Mouse (Mus musculus) lung, adult 2 months (tissue): ENCODE measurements around the gene Wt1. TPM values are rescaled to one million over a fixed set of nuclear protein-coding genes. Genes with fewer than 3 reads are reported as not detected.

Source experiments
- DNase-seq: peaks from one replicate; pipeline ENCODE4 v3.0.0; 2022
- H3K4me1 ChIP-seq: fragments of 200-500 bp; 2 replicates; pipeline ENCODE4 v1.6.1; 2011; ENCODE audit warnings: low read length; ENCODE audit not compliant: control insufficient read depth, insufficient read depth
- H3K4me3 ChIP-seq: fragments of 200-500 bp; replicated peaks from 2 replicates; pipeline ENCODE3; 2011; ENCODE audit warnings: low read depth, mild to moderate bottlenecking, control low read depth, low read length; ENCODE audit errors: extremely low read depth
- CTCF ChIP-seq: fragments of 200-500 bp; IDR thresholded peaks from 2 replicates; pipeline ENCODE4 v1.5.1; 2011; ENCODE audit warnings: mild to moderate bottlenecking, low read length, control low read depth; ENCODE audit not compliant: insufficient read depth
- POLR2A ChIP-seq: fragments of 200-500 bp; IDR thresholded peaks from 2 replicates; pipeline ENCODE4 v1.6.1; 2011; ENCODE audit warnings: low read depth, mild to moderate bottlenecking, control low read depth, low read length, borderline replicate concordance; ENCODE audit errors: extremely low read depth
- WGBS: fragments of 180-500 bp; shearing (Covaris S2); methylation state at CpG from one replicate; pipeline ENCODE4 v1.1.7; 2018; 5-methylcytosine and 5-hydroxymethylcytosine counted together
- polyA plus RNA-seq: library from polyadenylated mRNA; depleted of rRNA; stranded (reverse); fragments of >200 nt; gene quantifications from 2 replicates; pipeline ENCODE4 v1.2.3, GENCODE M21; 2012; rRNA removed

The Wt1 gene
- polyA plus RNA-seq, result 4.9 and 12.0 TPM in 2 replicates

DNA sequence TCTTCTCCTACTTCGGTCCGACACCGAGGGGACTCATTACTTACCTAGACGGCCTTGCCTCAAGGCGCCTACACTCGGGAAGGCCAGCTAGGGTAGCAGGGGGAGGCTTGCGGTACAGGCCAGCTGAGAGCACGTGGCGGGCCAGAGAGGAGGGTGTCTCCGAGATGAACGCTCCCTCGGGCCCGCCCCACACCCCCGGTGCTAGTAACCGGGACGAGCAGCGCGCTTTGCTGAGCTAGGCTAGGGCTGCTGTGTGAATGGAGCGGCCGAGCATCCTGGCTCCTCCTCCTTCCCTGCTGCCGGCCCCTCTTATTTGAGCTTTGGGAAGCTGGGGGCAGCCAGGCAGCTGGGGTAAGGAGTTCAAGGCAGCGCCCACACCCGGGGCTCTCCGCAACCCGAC is at the start of gene Wt1:
TSS of gene Wt1 (plus strand) at position 251 of the 400 bp plus-strand sequence.
- no peak within 1 kb of the TSS for H3K4me3 ChIP-seq
- 1% methylated on average over 24 of the region's 25 CpGs for WGBS
- peaks cover 4% of the 10 kb centered on the region; the same call in 1 of the 2 replicates for H3K4me1 ChIP-seq
- no peak for DNase-seq
- TF ChIP-seq POLR2A (no peak), CTCF (no peak)

DNA sequence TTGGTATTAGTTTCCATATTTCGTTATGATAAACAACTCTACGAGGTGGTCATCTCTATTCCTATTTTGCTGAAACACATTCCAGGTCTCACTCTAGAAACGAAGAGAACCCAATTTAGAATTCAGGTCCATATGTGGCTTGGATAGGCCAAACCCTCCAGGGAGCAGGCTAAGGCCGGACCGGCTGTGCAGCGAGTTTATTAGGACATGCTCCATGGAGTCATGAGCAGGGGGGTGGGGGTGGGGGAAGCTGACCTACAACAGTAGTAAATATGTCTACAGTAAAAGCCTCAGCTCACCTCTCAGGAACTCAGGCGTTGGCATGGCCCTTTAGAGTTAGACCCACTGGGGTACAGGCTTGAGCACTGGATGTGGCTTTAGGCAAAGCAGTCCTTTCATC is 49.2 kb upstream of the Wt1 start:
- Histone ChIP-seq H3K4me3 (no peak overlapping the region), H3K4me1 (no peaks in the 10 kb centered on the region)
- no peak for TF ChIP-seq CTCF
- no peak for TF ChIP-seq POLR2A
- 92% methylated on average over 7 of the region's 7 CpGs for WGBS
- DNase-seq, result no peak

DNA sequence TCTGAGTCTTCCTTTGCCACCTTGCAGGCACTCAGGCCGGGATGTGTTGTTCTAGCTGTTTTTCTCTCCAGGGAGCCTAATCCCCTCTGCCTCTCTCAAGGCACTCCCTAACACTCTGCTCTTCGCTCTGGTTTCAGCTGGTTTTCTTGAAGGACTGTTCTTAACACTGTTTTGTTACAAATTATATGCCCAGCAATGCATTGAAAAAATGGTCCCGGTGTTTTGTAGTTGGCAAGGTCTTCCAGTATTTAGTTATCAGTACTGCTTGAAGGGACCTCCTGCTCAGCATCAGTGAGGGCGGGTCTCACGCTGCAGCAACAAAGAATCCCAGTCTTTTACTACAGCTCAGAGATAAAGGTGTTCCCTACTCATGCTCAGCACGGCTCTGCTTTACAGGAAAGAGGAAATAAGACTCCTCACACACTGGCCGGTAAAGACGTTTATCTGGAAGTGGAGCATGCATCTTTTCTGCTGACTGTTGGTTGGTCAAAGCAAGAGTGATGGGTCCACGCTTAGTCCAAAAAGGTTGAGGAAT is 44.0 kb upstream of the Wt1 start:
- WGBS, result 31% methylated on average over 9 of the region's 9 CpGs

DNA sequence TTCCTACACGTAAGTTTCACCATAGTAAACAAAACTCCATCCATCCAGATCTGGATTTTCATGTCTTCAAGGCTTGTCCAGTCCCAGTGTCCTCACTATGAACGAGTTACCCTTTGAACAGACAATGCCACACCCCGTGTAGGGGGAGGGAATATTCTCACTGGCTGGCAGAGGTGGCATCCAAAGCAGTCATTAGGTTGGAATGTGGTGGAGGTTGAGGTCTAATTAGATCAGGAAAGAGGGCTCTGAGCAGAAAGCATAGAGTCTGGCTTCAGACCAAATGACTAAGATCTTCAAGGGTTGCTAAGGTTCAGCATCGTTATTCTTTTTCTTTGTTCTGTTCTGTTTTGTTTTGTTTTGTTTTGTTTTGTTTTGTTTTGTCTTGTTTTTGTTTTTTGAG is 42.3 kb upstream of the Wt1 start:
- Histone ChIP-seq H3K4me1 (no peaks in the 10 kb centered on the region), H3K4me3 (no peak overlapping the region)
- no peak for TF ChIP-seq CTCF
- TF ChIP-seq POLR2A, result no peak
- no peak for DNase-seq
- WGBS, result 70% methylated on average over 4 of the region's 4 CpGs

More for the DNA sequence above, 44.0 kb upstream of the Wt1 start:
- no peak for DNase-seq
- H3K4me3 ChIP-seq, result no peak overlapping the region
- TF ChIP-seq POLR2A (no peak), CTCF (no peak)
- H3K4me1 ChIP-seq, result no peaks in the 10 kb centered on the region

DNA sequence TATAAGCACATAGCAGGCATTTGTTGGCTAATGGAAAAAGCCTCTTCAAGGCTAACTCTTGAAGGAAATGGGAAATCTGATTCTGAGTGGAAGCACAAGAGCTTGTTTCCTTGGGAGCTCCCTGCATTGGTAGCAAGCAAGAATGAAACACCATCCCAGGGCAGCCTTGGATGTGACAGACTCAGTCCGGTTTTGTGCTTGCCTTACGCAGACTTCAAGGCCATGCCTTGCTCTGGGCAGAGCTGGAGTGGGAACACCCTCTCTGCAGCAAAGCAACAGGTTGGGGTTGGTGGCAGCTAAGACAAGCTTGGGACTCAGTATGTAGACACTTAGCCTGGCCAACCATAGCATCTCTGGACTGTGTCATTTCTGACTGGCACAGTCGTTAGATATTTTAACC is 40.2 kb upstream of the Wt1 start:
- 90% methylated on average over 3 of the region's 3 CpGs for WGBS
- no peaks in the 10 kb centered on the region for H3K4me1 ChIP-seq
- no peak overlapping the region for H3K4me3 ChIP-seq
- no peak for DNase-seq
- TF ChIP-seq POLR2A (no peak), CTCF (no peak)

DNA sequence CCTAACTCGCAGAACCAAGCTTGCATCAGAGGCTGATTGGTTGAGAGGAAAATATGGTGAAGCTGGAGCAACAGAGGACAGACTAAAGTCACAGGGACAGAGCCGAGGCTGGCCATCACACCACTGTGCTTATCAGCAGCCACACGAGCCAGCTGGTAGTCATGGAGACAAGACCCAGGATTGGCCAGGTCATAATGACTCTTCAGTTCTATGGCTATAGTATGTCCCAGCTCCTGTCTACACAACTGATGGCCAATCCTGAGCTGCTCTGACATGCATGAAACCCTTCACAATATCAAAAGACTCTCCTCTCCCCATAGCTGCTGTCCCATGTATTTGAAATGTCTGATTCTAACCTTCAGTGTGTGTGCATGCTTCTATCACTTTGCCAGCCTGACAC is 38.3 kb upstream of the Wt1 start:
- H3K4me1 ChIP-seq, result no peaks in the 10 kb centered on the region
- TF ChIP-seq POLR2A, result no peak
- no peak for TF ChIP-seq CTCF
- H3K4me3 ChIP-seq, result no peak overlapping the region
- no peak for DNase-seq
- 85% methylated on average over 3 of the region's 3 CpGs for WGBS

DNA sequence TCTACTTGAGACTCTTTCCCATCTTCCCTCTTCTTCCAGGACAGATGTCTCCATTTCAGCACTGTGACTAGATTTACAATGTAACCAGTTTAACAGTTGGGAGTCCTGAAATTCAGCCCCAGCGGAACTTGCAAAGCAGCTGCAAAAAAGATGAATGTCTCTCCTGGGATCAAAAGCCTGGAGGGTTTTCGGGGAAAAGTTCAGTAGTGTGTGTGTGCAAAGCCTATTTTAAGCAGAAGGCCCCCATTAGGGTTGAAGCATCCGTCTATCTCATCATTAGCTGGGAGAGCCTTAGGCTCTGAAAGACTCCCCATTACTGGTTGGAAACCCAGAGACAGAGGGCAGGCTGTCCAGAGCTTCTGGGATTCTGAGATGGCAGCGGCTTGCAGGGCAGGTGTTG is 37.2 kb upstream of the Wt1 start:
- TF ChIP-seq CTCF (no peak), POLR2A (no peak)
- no peak overlapping the region for H3K4me3 ChIP-seq
- DNase-seq, result no peak
- WGBS, result 79% methylated on average over 4 of the region's 4 CpGs
- no peaks in the 10 kb centered on the region for H3K4me1 ChIP-seq

DNA sequence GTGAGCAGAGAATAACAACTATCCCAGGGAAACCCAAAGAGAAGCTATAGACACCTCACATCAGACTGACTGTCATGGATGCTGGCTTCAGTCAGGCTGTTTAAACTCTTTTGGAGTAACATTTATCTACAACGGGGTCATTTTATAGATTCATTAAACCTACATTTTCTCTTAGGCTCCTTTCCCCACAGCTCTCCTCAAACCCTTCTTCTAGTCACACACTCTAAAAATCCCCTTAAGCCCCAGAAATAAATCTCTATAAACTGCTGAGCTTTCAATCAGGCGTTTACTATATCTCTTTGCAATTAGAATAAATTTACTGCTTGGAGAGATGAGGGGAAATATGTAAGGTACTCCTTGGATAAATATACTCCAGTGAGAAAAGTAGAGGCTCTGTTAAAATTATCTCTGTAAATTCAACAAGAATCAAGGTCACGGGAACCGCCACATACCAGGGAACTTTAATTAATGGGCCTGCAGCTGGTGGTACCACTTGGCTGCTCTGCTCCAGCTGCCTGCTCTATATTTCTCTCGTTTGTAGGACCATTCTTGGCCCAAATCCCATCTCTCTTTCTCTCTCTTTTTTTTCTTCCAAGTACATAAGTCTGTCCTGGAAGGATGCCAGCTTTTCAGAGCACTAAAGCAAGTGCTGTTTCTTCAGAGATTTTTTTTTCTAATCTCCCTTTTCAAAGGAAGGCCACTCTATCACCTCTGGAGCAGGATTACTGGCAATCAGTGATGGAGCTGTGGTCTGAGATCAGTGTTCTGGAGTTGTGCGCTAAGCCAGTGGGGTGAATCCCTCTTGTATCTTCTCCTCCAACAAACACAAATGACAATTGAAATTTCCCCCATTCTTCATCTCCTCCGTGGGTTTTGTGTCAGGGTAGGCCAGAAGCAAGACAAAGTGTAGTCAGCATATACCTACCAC is 36.5 kb upstream of the Wt1 start:
- Histone ChIP-seq H3K4me3 (no peak overlapping the region), H3K4me1 (no peaks in the 10 kb centered on the region)
- TF ChIP-seq POLR2A, result no peak
- no peak for TF ChIP-seq CTCF
- no peak for DNase-seq
- WGBS, result 43% methylated on average over 7 of the region's 7 CpGs

DNA sequence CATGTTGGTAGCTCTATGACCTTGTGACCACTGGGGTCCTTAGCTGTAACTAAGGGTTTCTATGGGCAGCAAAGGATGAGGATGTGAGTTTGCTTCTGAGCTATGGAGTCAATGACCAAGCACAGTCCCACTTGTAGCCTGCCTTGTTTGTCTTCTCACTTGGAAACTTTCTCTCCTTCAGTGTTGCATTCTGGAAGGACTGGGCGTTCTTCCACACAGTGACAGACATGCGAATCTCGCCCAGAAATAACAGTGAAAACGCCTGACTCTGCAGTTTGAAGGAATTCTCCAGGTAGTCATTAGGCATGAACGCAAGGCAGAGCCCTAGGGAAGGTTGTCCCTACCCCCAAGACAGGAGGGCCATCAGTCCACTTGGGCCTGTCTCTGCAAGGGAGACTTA is 35.3 kb upstream of the Wt1 start:
- no peak for TF ChIP-seq POLR2A
- no peak for TF ChIP-seq CTCF
- no peak overlapping the region for H3K4me3 ChIP-seq
- H3K4me1 ChIP-seq, result no peaks in the 10 kb centered on the region
- 74% methylated on average over 5 of the region's 5 CpGs for WGBS
- DNase-seq, result no peak

DNA sequence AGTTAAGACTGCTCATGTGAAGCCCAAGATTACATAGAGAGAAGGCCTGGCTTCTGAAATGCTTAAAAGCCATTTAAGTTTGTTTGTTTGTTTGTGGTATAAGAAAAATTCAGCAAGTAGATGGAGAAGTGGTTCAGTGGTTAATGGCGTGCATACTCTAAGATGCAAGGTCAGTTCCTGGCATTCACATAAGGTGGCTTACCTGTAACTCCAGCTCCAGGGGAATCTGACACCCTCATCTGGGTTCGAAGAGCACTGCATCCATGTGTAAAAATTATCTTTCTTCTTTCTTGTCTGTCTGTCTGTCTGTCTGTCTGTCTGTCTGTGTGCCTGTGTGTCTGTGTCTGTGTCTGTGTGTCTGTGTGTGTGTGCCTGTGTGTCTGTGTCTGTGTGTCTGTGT is 34.6 kb upstream of the Wt1 start, which contains the start of gene Gm11060:
TSS of gene Gm11060 (plus strand) at position 301 of the 400 bp plus-strand sequence.
- Histone ChIP-seq H3K4me1 (no peaks in the 10 kb centered on the region), H3K4me3 (no peak within 1 kb of the TSS)
- TF ChIP-seq CTCF (no peak), POLR2A (no peak)
- DNase-seq, result no peak
- WGBS, result 84% methylated on average over 2 of the region's 2 CpGs
